Mouse (Mus musculus): ENCODE results near the gene 1700010B08Rik.
A peak's percentile ranks its signal among the peaks of the same experiment; 100 is the strongest.

1700010B08Rik gene

DNA sequence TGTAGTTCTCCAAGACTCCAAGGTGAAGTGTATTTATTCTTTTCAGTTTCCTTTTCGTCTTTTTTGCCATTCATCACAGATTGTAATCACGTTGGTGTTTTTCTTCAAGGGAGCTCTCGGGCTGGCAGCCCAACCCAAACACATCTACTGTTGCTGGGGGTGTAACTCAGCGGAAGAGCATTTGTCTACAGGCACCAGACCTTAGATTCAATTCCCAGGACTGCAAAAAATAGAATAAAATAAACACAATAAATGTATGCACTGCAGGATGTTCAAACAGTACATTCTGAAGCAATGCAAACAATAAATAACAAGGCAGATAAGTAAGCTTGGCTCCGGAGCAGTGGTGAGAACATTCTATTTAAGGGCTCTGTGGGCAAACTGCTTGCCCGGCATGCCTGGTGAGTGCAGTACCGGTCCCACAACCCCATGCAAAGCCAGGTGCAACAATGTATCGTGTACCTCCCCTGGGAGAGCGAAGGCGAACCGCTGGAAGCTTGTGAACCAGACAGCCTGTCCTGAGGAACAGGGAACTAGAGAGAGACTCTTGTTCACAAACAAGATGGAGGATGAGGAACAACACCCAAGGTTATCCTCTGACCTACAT is 3.1 kb downstream of the 1700010B08Rik start:
- DNase-seq (ENCODE audit: low spot score), result no peak

DNA sequence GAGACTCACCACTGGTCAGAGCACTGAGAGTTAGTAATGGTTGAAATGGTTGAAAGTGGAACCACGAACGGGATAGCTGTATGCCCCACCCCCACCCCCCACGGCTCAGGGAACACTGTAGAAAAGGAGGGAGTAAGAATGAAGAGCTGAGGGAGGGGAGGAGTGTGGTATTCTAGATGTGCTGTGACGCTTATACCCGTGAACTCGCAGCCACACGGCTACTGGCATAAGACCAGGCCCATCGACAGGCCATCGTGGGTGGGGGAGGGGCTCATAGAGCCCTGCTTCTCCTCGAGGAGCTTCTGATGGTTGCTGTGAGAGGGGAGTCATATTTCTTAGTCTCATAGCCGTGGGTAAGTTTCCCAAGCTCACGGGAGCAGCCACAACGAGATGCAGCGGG is 5.2 kb downstream of the 1700010B08Rik start:
- no peak for DNase-seq (ENCODE audit: low spot score)

DNA sequence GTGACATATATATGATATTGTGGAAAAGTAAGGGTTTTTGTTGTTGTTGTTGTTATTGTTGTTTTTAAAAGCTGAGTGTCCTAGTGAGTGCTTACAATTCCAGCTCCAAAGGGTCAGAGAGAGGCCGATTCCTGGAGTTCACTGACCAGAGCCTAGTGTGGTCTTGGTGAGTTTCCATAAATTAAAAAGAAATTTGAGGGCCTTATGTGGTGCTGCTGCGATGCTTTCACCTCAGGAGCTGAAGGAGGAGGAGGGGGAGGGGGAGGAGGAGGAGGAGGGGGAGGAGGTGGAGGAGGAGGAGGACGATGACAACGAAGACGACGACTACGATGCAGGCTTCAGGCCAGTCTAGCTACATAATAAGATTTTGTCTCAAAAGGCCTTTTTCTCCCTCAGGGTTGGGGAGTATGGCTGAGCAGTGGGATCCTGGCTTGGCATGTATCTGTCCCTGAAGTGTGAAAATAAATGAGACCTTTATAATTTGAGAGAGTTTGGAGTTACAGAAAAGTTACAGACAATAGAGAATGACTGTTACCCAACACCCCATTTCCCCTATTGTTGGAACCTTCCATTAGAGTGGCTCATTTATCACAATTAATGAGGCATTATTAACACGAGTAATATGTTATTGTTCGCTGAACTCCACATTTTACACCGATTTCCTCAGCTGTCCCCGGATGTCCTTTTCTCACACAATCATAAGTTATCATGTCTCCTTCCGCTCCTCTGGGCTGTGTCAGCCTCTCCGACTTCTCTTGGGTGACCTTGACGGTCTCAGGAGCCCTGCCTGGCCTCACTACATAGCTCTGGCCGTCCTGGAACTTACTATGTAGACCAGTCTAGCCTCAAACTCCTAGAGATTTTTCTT is 6.0 kb downstream of the 1700010B08Rik start:
- DNase-seq (ENCODE audit: low spot score), result no peak

DNA sequence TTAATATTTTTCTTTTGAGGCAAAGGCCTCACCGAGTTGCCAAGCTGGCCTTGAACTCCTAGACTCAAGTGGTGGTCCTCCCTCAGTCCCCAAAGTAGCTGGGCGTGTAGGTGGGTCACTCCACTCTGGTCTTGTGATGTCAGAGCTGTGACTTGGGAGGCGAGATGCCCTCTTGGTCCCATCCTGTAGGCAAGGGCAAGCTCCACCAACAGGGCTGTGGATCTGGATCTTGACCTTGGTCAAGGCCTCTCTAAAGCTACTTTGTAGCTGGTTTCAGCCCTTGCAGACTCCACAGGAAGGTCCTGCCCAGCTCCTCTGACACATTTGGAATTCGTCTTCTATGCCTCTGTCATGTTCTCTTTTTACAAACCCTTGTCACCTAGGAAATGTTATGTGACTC is 6.6 kb downstream of the 1700010B08Rik start:
- DNase-seq (ENCODE audit: low spot score), result no peak

DNA sequence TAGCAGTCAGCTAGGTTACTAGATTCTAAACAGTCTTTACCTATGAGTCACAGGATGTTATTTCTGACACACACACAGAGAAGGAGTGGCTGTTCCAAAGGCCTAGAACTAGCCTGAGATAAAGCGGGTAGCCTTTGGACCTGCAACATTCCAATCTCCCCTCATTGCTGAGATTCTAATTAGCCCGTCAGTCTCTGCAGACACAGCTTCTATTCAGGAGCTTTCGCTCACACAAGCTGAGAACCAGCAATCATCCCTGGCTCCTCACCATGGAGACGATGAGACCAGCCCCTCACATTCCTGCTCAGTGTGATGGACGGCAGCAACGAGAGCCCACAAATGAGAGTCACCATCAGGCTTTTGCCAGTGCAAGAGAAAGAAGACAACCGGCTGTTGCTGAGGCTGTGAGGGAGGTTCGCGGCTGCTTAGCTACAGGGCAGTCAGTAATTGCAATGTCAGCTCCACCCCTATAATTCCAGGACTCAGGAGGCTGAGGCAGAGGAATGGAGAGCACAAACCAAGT is 11.3 kb downstream of the 1700010B08Rik start:
- no peak for DNase-seq (ENCODE audit: low spot score)

DNA sequence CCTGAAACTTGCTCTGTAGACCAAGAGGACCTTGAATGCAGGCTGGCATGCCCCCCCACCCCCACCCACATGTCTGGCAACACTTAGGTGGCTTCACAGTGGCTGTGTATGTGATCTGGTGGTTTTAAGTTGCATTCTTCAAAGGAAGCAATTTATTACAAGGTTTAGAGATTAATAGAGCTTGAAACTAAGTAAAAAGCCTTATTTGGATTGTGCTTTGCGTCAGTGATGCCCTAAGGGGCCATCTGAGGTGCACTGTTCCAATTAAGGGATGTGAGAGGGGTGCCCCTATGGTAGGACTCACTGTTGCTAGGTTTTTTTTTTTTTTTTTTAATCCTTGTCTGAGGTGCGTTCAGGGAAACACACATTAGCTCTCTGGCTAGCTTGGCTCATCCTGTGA is 15.2 kb downstream of the 1700010B08Rik start:
- DNase-seq (ENCODE audit: low spot score), result no peak

DNA sequence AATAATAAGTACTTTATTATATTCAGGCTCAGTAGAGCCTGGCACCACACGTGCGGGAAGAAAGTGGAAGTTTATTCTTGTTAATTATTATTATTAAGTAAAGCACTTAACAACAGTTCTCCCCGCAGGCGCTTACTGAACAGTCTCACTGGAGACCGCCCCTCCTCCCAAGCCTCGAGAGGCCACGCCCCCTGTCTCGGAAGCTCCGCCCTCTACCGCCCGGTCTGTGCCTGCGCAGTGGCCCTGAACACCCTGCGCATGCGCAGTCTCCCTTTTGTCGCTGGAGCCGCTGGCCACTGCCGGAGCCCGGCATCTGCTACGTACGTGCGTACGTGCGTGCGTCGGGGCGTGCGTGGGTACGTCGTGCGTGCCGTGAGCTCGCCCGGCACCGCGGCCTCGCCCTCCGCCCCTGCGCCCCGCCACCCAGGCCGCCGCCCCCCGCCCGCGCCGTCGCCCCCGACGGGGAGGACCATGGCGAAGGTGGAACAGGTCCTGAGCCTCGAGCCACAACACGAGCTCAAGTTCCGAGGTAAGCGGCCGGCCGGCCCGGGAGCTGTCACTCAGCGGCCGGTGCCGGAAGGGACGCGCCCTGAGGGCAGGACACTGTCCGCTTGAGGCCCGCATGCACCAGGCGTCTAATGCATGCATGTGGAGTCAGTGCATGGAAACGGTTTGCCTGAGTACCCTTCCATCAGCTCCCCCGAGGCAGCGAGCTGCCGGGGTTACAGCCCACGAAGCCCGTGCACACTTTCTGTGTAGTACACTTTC is 18.2 kb downstream of the 1700010B08Rik start, which contains the start of gene Vapb:
TSS of gene Vapb (plus strand) at position 290 of the 768 bp plus-strand sequence.
- DNase-seq (ENCODE audit: low spot score), result peak; percentile 100

DNA sequence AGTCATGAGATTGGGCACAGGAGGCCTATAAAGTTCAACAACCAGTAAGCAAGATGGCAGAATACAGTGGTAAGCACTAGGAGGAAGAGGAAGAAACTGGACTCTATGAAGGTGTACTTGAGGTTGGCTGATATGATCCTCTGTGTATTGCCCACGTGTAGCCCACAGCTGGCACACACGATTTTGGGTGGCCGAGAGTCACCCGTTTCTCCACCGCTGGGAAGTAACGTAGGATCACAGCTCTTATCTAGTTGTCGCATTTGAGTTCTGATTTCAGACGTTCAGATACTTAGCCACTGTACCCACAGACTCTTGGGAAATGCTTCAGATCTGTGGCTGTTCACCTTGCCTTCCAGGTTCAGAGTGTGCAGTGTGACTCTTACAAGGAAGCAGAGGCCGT is 19.0 kb downstream of the 1700010B08Rik start:
- DNase-seq (ENCODE audit: low spot score), result no peak

DNA sequence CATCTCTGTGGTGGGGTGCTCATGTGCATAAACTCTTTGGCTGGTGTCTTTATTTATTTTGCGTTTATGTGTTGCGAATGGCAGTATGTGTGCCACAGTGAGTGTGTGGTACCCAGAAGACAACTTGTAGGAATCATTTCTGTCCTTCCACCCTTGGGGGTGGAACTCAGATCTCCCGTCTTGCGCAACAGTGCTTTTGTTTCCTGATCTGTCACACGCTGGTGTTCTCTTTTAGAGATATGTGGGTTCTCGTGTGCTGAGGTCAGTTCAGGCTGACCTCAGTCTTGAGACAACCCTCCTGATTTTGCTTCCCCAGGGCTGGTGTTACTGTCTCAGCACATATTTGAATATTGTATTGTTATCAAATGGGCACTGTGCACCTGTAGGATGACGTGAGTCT is 19.9 kb downstream of the 1700010B08Rik start:
- no peak for DNase-seq (ENCODE audit: low spot score)

DNA sequence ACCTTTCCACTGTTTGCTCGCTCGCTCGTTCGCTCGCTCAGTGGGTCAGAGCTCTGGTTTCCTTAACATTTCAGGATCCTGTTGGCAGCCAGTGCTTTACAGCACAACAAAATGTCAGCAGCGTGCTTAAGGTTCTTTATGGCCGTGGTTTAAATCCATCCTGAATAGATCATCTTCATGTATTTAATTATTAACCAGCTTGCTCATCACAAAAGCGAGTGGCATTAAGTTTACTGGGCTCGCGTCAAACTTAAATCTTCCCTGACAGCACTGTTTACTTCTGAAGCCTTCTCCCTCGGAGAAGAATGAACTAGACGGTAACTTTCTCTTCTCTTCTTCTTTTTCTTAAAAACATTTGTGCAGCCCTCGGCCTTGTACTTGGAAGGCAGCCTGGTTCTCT is 22.9 kb downstream of the 1700010B08Rik start:
- DNase-seq (ENCODE audit: low spot score), result no peak

DNA sequence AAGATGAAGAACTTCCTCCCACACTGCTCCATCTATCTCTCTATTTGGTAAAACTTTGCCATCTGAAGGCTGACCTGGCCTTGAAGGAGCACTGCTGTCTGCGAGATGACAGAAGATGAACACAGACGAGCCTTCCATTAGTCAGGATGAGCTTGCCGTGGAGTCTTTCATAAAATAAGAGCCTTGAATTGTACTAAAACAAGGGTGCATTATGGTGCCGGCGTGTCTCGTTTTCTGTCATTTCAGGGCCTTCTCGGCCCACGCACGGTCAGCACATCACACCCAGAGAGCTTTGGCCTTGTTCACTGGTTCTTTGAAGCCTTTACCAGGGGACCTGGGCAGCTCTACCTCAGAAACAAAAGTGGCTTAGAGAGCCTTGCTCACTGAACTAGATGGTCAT is 23.5 kb downstream of the 1700010B08Rik start:
- no peak for DNase-seq (ENCODE audit: low spot score)

DNA sequence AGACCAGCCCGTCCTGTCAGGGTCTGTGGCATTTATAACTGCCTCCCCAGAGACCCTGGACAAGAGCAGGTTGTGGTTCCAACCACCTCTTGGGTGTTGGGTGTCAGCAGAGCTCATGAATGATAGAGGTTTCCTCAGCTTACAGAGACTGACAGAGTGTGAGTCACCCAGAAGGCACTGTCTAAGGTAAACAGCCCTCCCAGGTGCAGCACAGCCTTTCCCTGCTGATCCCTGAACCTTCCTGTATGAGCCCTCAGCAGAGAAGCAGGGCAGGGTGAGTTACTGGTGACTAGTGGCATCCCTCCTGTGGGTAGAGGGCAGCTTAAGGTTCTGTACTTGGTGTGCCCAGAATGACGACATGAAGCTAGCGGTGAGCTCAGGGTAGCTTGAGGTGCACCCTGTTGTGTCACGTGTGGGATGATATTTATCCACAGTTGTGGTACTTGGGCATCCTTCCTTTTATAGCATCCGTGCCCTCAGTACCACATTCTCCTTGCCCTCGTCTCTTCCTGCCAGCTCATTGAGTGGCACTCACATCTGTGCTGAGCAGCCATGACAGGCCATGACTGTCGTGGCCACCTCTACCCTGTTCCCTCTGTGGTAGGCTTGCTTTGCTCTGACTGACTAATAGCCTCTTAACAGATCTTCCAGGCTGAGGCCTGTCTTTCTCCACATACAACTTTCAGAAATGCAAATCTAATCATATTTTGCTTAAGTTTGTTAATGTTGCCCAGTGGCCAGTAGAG is 25.0 kb downstream of the 1700010B08Rik start:
- no peak for DNase-seq (ENCODE audit: low spot score)

DNA sequence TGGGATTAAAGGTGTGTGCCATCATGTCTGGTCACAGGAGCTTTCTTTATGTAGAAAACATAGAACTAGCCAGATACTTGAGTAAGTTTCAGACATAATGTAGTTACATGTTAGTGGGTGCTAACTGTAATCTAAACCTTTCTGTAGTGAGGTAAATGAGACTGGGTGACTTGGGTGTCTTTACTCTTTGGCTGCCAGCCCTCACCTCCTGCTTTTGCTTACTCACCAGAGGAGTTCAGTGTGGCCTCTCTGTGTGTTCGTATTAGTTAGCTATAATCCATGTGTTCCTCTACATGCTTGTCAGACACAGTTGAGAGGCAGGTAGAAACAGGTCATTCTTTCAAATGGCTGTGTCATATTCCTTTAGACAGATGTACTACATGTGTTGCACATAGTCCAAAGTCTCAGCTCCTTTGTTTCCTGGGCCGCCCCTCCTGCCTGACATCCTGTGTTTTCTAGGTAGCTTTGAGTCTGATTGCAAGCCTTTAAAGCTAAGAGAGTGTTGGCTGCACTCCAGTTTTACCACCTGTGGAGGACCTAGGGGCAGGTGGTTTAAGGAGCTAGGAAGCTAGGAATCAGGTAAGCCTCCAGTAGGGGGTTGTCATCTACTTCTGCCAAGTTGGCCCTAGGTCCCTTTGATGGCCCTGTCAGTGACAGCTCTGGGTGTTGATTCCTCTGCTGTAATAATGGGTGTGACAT is 29.9 kb downstream of the 1700010B08Rik start:
- DNase-seq (ENCODE audit: low spot score), result no peak

DNA sequence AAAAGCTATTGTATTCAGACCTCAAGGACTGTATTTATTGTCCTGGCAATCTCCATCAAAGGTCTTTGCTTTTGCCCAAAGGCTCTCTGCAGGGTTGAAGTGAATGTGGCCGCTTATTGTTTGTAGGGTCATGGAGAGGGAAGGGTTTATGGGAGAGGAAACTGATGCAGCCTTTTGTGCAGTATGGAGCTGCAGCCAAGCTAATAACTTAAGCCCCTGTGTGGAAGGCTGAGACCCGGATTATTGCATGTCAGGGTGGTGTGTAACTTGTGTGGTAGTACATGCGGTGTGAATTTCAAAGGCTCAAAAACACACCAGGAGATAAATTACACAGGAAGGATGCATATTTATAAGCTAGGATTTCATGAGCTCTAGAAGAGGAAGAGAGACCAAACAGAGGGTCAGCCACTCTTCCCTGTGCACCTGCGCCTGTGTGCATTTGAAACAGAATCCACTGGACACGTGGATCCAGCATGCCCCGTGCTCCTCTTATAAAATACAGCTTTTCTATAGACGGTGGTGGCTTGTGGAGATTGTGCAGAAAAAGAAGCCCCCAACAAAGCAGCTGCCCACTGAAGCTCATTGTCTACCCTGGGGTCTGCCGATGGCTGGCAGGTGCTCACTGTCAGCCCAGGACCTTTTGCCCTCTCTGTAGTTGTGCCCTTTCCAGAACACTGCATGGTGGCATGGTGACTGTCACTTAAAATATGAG is 36.4 kb downstream of the 1700010B08Rik start:
- DNase-seq (ENCODE audit: low spot score), result no peak

DNA sequence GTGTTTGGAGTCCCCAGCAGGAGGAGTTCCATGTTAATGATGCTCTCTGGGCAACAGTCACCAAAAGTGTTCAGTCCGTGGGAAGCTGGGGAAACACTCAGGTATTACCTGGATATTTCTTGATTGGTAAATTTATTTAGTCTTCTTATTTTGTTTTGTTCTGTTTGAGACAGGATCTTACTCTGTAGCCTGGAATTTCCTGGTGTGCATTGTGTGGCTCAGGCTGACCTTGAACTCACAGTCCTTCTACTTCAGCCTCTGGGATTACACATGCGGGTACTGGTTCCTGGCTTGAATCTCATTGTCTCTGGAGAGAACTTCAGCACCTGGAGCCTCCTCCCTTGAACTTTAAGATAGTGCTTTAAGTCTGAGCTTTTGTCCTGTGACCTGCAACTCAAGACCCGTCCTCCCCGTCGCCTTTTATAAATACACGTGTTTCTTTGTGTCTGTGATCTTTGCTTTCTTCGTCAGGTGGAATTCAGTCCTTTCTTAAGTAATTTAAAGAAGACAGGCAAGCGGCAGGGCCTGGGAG is 38.5 kb downstream of the 1700010B08Rik start:
- no peak for DNase-seq (ENCODE audit: low spot score)

DNA sequence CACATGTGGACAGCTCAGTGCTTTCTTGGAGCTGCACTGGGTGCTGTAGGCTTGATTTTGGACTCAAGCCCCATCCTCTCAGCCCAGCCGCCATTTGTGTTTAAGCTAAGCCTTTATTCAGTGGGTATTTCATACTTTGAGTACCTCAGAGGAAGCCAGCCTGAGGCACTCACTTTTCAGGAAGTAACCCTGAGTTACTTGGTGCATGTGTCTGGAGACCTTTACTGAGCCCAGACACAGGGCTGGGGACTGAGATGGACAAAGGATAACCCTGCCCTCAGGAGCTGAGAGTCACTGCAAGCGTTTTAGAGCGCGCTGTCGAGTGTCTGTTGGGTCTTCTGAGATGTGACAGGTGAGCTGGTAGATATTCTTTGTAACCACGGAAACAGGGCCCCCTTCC is 41.4 kb downstream of the 1700010B08Rik start:
- no peak for DNase-seq (ENCODE audit: low spot score)

DNA sequence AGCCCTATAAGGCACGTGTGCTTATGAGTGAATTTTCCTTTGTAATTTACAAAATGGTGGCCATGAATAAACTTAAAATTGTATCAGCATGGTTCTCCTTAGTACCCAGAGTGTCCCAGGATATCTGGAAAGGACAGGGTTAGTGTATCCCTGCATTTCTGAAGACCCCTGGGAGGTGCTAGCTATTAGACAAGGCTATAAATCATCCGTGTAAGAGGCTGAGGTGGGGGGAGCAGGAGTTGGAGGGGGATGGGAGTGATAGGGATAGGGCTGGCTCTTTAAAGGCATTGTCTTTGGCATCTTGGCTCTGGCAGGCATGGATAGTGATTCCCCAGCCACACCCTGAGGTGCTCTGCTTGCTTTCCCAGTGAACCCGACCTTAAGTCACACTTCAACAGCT is 45.4 kb downstream of the 1700010B08Rik start:
- no peak for DNase-seq (ENCODE audit: low spot score)

DNA sequence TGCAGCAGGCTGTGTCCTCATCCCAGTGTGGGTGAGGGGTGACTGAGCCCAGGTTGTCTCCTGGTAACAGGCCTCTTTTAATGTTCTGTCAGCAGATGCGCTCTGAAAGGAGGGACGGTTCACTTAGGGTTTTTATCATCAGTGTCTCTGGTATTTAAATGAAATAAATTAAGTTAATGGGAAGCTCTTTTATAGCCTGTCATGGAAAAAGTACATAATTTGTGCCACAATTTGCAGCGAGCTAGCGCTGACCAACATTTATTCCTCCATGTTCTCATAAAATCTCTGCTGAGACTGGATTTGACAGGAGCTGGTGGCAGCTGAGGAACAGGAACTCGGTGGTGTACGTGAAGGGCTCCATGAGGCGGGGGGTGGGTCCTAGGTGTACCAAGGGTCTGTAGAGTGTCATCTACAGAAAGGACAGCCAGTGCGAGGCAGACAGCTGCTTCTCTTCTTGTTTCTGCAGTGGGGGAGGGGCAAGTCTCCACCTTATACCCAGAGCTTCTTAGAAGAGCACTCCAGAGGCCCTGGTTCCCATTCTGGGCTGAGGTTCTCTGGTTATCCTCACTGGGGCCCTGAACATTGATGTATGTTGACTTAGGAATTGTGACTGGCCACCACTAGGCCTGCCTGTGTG is 48.9 kb downstream of the 1700010B08Rik start:
- DNase-seq (ENCODE audit: low spot score), result no peak

DNA sequence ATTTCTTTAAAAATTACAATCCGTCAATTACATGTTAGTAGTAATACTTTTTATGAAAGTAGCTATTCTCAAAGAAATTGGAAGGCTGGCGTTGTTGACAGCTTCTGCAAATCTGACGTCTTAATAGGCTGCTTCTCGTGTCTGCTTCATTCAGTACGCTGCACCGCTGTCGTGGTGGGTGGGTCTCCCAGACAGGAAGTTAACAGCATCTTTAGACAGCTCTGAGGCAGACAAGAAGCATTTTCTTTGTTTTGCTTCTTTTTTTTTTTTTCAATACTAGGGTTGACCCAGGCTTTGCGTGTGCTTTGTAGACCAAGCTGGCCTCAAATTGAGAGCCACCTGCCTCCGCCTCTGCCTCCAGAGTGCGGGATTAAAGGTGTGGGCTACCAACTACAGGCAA is 50.0 kb downstream of the 1700010B08Rik start:
- DNase-seq (ENCODE audit: low spot score), result no peak

DNA sequence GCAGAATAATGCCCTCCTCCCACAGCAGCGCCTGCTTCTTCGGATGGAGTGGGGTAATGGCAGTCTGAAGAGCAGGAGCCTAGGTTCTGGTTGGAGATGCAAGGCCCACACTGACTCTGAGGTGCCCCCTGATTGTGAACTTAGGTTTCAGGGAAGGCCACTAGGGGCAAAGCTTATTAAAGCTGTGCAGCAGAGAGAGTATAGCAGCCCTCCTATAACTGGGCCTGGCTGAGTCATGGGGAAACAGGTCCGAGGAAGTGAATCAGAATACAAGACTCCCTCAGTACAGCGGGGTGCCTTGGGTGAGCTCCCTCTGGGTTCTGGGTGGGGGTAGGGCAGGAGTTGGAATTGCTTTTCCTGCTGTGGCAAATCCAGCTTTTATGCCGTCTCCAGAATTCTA is 51.4 kb downstream of the 1700010B08Rik start:
- DNase-seq (ENCODE audit: low spot score), result no peak
